Mouse (Mus musculus): ENCODE measurements at regions not wholly inside any gene's neighbourhood (a gene's known extent, or its start where the extent isn't known, plus 50 kb on each side); places are given as distances from the start of the nearest gene placed in this dataset.

DNA sequence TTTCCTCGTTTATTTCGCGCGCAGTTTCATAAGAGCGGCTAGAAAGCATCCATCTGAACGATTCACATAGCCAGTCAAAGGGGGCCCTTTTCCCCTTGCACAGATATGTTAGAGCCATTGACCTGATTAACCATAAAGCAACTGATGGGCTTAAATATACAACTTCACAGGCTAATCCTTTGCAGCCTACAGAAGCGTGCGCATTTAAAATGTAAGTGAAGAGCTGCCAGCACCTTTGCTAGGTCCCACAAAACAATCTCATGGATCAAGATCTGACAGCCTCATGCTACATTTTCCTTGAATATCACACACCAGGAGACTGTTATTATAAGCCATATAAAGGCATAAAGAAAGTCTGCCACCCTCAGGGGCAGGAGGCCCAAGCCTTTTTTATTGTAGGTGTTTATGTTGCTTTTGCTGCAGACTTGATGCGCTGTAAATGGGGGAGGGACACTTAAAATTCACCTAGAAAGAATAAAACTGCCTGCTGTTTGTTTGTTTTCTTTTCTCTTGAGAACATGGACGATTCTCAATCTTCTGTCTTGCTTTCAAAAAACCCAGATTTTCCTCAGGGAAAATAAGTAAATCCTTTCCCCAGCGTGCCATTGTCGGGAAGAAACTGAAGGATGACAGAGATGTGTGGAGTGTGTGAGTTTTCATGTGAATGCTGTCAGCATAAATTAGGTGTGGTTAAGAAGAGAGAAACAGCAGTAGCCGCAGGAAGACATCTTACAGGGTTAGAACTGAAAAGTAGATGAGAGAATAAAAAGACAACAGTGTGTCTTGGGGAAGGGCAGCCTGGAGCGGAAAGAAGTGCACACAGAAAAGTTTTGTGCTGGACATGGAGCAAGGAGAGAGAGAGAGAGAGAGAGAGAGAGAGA lies 196.3 kb downstream of the Cpe start:
- TF ChIP-seq CTCF (IDR thresholded peaks at IDR 0.05; ENCODE audit: low read depth) (no peak), EP300 (IDR thresholded peaks at IDR 0.05; ENCODE audit: low read depth) (no peak)
